Mouse (Mus musculus) NIH3T3 (cell line): ENCODE measurements around the gene Nqo2.
"Not testable (repeated sequence)": the region's sequence is repeated elsewhere in the genome, so short reads cannot be mapped to it uniquely, and the experiment has no call there.

Experiments
- DNase-seq: peaks from one replicate; pipeline ENCODE4 v3.0.0-alpha.2; 2012; ENCODE audit warnings: low read depth

The Nqo2 gene

GRCm38 (mm10) chr13:33964206-33965046 is at the start of gene Nqo2:
Gene Nqo2 (plus strand): TSS chr13:33964687.
- peak; percentile 80 for DNase-seq

GRCm38 (mm10) chr13:33921041-33921440 is 43.4 kb upstream of the Nqo2 start:
- no peak for DNase-seq

- DNase-seq = no peak
These were observed 42.8 kb upstream of the Nqo2 start for GRCm38 (mm10) chr13:33921699-33922098.

- no peak for DNase-seq
These were observed 34.2 kb upstream of the Nqo2 start for GRCm38 (mm10) chr13:33930281-33930680.

GRCm38 (mm10) chr13:33930912-33931311 is 33.6 kb upstream of the Nqo2 start:
- no peak for DNase-seq

- peak; percentile 50 for DNase-seq
These were observed 29.7 kb upstream of the Nqo2 start for GRCm38 (mm10) chr13:33934743-33935142.

GRCm38 (mm10) chr13:33935465-33936181 is 28.9 kb upstream of the Nqo2 start:
- DNase-seq = peak; percentile 81

GRCm38 (mm10) chr13:33937151-33937550 is 27.3 kb upstream of the Nqo2 start:
- DNase-seq = no peak

- not testable (repeated sequence) for DNase-seq
These were observed 26.9 kb upstream of the Nqo2 start for GRCm38 (mm10) chr13:33937587-33937986.

GRCm38 (mm10) chr13:33941288-33941808 is 23.1 kb upstream of the Nqo2 start:
- no peak for DNase-seq

- DNase-seq = peak; percentile 40
These were observed 22.2 kb upstream of the Nqo2 start for GRCm38 (mm10) chr13:33942212-33942779.

- peak; percentile 59 for DNase-seq
These were observed 13.0 kb upstream of the Nqo2 start for GRCm38 (mm10) chr13:33951308-33952074.

GRCm38 (mm10) chr13:33952075-33952449 is 12.4 kb upstream of the Nqo2 start:
- DNase-seq = peak; percentile 19

- DNase-seq = no peak
These were observed 11.5 kb upstream of the Nqo2 start for GRCm38 (mm10) chr13:33952947-33953346.

- DNase-seq = peak; percentile 66
These were observed 7.7 kb upstream of the Nqo2 start for GRCm38 (mm10) chr13:33956571-33957421.

- no peak for DNase-seq
These were observed 4.7 kb upstream of the Nqo2 start for GRCm38 (mm10) chr13:33959771-33960170.

GRCm38 (mm10) chr13:33965056-33966024 is 853 bp downstream of the Nqo2 start:
- DNase-seq = peak; percentile 55

- DNase-seq = no peak
These were observed 1.5 kb downstream of the Nqo2 start for GRCm38 (mm10) chr13:33966025-33966412.

GRCm38 (mm10) chr13:33966574-33966973 is 2.1 kb downstream of the Nqo2 start:
- DNase-seq = no peak

- no peak for DNase-seq
These were observed 25.1 kb downstream of the Nqo2 start for GRCm38 (mm10) chr13:33989625-33990024.
